Mouse (Mus musculus): ENCODE measurements around the gene Ccno. TPM values are rescaled to one million over a fixed set of nuclear protein-coding genes. Genes with fewer than 3 reads are reported as not detected.

Gene Ccno
- total RNA-seq, 1 experiment from 2014 or later, result not detected

DNA sequence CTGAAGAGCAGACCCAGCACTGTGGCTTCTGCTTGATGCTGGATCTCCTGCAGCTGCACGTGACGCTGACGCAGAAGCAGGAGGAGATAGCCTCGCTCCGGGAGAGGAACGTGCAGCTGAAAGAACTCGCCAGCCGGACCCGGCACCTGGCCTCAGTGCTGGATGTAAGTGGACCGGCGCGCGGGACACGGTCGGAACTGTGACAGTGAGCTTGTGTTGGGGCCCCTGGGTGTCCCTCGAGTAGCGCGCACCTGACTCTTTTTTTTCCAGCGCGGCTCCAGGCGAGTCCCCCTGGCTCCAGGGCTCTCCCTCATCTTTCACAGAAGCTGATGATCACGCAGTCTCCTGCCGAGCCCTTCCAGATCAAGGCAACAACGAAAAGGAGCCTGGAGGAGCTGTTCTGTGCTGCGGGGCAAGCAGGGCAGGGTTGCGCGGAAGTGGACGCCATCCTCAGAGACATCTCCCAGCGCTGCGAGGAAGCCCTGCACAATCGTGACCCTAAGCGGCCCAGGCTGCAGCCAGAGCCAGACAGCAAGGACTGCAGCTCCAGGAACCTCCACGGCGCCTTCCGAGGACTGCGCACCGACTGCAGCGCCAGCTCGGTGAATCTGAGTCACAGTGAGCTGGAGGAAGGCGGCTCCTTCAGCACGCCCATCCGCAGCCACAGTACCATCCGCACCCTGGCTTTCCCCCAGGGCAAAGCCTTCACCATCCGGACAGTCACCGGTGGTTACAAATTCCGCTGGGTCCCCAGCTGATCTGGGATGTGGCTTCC is 11.0 kb downstream of the Ccno start:
- peak; percentile 61 for ATAC-seq (replicated peaks; ENCODE audit: low read depth, poor library complexity, severe bottlenecking)

DNA sequence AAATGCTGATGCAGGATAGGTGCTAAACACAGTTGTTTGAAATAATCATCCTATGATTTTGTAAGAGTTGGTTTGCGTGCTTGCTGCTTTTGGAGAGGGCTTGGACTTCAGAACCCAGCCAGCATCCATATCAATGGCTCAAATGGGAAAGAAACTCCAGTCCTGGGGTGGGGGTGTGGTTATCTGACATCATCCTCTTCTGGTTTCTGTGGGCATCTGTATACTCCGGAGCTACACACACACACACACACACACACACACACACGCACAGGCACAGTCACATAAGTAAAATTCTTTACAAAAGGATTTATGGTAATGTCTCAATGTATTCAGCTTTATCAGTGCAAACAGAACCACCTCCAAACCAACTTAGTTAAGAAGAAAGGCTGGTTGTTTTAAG is 12.5 kb downstream of the Ccno start:
- no peak for ATAC-seq (replicated peaks; ENCODE audit: low read depth, poor library complexity, severe bottlenecking)

DNA sequence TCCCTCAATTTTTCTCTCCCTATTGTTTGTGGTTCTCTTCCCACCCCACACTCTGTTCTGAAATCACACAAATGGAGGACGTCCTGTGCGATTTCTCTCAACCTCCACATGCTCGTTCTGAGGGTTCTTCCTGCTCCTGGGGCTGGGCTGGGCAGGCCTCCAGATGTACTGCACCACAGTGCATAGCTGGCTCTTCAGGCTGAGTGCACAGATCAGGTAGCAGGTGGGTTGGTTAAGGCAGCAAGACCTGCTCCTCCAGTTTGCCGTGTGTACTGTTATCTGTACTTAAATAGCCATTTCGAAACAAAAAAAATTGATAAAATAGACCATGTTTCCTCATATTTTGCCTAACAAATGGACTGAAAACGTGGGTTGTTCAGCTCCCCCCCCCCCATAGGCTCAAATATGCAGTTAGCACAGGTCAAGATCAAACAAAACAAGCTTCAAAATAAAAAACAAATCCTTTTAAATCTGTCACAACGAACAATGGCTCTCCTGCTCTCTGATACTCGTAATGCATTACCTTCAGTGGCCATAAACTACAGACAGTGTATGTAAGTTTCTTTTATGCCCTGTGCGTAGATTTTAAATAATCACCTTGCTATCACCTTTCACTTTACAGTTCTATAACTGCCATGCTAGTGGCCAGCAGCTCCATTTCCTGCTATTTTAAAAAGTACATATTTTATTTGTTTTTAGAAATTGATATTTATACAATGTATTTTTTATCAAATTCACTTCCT is 13.1 kb downstream of the Ccno start:
- ATAC-seq (replicated peaks; ENCODE audit: low read depth, poor library complexity, severe bottlenecking), result no peak

DNA sequence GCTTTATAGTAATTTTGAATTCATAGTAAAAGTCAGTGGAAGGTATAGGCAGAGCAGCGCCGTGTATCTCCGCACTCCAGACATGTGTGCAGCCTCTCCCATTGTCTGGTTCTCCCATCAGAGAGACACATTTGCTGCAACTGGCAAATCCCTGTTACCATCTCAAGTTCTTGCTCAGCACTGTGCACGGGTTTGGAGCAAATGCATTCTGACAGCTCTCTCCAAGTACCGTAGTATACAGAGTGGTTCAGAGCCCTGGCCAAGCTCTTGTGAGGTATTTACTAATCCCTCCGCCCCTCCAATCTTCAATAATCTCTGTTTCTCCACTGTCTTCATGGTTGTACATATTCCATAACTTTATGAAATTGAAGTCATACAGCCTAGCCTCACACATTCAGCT is 25.1 kb downstream of the Ccno start:
- ATAC-seq (replicated peaks; ENCODE audit: low read depth, poor library complexity, severe bottlenecking), result no peak

DNA sequence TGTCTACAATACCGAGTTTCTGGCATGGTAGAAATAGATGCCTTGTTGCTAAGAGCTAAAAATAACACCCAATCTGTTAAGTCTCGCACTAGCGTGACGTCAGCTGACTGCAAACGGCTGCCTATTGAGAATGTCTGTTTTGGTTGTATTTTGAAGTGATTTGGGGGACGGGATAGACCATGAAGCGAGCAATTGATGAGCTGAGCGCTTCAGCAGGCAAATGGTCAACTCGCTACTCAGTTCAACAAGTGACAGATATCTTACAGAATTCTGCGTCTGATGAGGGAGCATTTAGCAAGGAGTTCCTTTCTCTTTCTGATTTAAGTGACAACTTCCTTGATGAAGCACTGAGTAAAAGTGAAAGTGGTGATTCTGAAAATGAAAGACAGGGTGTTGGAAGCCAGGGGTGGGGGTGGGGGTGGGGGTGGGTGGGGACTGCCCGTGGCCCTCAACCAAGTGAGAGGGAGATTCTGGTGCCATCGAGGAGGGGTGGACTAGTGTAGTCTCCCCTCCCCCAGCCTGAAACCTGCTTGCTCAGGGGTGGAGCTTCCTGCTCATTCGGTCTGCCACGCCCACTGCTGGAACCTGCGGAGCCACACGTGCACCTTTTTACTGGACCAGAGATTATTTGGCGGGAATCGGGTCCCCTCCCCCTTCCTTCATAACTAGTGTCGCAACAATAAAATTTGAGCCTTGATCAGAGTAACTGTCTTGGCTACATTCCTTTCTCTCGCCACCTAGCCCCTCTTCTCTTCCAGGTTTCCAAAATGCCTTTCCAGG is 25.8 kb downstream of the Ccno start:
- peak; percentile 80 for ATAC-seq (replicated peaks; ENCODE audit: low read depth, poor library complexity, severe bottlenecking)

DNA sequence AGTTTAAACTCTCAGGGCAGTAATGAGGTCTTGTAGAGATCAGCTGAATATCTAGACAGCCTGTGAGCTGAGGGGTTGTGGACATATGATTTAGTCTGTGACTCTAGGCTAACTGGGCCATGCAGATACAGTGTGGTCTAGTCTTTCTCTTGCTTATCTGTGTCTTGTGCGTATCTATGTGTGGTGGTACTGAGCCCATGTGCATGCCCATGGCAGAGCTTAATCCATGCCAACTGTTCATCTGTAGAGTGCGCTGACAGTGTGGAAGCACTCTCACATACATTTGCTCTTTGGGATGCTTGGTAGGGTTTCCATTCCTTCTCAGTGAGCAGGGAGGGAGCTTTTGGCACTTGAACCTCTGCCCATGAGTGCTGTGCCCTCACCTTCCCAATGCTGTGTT is 33.9 kb downstream of the Ccno start:
- ATAC-seq (replicated peaks; ENCODE audit: low read depth, poor library complexity, severe bottlenecking), result peak; percentile 68; the same call in 1 of the 2 replicates

DNA sequence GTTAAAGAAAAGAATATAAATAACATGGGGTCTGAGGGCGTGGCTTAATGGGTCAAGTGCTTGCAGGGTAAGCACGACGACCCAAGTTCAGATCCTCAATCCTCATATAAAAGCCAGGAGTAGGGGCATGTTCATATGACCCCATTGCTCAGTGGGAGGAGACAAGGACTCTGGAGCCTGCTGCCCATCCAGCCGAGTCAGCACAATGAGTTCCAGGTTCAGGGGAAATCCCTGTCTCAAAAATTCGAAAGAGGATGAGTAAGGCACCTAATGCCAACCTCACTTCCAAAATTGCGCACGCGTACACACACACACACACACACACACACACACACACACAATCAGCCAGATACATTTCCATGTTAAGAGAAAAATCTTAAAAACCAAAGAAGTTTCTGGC is 34.9 kb downstream of the Ccno start:
- no peak for ATAC-seq (replicated peaks; ENCODE audit: low read depth, poor library complexity, severe bottlenecking)

DNA sequence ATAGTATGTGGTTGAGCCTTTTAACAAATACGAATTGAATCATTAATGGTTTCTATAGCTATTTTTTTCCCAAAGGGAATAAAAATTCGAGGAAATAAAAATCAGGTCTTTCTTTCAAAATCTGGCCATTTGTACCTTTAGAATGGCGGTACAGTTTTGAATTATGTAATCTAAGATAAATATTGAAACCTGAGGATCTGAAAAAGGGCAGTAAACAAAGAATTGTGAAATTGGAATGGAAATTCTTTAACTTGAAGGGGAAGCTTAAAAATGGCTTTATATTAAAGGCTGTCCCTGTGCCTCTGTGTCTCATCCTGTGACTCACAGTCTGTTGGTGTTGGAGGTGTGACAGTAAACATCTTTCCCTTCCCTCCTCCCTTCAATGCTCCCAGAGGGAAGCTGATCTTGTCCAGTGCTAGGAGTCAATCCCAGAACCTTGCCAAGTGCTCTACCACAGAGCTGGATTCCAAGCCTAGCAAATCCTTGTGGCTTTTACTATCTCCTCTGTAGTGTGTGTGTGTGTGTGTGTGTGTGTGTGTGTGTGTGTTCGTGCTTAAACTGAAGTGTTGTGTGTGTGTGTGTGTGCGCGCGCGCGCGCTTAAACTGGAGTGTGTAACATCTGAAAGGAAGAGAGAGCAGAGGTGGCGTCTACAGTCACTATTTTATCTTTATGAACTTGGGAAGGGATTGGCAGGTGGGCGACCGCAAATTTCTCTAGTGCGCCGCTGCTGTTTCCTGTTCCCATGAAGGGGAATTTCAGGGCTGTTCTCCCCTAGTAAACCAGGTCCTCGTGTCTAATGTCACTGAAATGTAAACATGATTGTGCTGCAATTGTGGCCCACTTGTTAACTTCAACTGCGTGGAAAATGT is 35.9 kb downstream of the Ccno start:
- ATAC-seq (replicated peaks; ENCODE audit: low read depth, poor library complexity, severe bottlenecking), result peak; percentile 58

DNA sequence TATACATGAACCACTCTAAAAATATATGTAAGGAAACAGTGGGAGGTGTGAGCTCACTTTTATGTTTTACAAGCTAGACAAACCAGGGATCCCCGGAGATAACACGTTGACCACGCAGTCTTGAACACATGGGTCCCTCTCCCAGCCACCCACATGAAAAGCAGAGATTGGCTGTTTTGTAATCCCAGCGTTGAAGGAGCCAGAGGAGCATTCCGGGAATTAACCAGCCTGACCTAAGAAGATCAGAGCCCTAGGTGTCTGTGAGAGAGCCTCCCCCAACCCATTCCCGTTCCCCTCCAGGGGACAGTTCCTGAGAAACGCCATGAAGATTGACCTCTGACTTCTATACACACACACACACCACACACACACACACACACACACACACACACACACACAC is 43.7 kb downstream of the Ccno start:
- no peak for ATAC-seq (replicated peaks; ENCODE audit: low read depth, poor library complexity, severe bottlenecking)

DNA sequence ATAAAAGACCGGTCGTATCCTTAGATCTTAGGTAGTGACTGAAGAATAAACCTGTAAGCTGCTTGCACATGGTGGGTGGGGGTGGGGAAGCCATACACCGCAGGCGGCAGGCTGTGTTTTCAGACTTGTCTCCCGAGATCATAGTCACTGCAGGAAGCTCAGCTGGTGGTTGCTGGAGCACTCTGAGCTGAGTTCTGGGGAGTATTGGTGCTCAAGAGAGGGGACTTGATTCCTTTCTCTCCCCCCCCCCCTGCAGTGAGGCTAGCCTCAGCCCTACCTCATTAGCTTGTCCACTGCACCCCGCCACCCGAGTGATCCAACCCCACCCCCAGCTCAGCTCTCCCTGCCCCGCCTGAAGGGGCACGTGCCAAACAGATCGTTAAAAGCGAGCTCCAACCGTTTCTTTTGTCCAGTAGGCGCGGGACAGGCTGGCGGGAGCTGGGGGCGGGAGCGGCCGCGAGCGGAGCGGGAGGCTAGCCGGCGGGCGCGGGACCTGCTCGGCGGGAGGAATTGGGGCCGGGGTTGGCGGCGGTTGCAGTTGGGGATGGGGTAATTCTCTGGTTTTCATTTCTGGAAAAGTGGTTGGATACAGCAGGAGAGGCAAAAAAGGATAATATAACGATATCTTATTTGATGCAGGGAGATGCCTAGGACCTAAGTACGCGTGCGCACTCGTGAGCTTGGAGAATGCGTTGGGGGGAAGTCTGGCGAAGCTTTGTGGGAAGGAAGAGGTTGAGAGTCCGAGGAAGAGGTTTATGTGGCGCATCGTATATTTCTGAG is 44.4 kb downstream of the Ccno start:
- no peak for ATAC-seq (replicated peaks; ENCODE audit: low read depth, poor library complexity, severe bottlenecking)

DNA sequence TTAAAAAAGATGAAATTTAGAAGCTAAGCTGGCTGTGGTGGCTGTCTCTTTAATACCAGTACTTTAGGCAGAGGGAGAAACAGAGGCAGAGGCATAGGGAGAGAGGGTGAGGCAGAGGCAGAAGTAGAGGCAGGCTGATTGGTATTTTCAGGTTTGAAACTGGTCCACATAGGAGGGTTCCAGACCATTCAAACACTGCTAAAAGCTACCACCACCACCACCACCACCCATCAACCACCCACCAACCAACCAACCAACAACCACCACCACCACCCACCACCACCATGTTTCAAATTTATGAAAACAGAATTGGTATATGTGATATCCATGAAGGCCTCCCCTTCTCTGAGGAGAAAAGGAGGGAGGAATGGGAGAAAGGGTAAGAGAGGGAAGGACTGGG is 45.2 kb downstream of the Ccno start:
- no peak for ATAC-seq (replicated peaks; ENCODE audit: low read depth, poor library complexity, severe bottlenecking)

DNA sequence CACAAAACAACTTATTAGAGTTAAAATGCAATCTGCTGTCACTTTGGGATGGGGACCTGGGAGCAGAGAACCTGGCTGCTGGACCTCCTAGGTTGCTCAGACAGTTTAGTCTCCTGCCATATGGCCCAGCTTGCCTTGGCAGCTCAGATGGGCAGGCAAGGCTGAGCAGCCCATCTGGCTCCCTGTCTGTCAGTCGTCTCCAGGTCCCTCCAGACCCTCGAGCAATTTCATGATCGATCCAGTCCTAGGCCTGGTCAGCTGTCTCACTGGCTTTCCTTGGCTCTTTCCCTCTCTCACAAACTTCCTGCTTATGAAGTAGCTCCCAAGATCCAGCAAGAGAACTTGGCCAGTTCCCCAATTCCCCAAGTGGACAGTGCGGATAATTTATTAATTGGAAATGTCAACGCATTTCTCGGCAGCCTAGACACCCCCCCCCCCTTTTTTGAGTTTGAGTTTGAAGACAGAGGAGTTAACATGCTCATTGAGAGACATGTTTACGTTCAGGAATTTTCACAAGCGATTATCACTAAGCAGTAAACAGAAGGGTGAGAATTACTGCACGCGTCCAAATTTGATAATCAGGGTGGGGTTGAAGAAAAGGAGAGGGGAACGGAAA is 46.8 kb downstream of the Ccno start:
- ATAC-seq (replicated peaks; ENCODE audit: low read depth, poor library complexity, severe bottlenecking), result no peak

DNA sequence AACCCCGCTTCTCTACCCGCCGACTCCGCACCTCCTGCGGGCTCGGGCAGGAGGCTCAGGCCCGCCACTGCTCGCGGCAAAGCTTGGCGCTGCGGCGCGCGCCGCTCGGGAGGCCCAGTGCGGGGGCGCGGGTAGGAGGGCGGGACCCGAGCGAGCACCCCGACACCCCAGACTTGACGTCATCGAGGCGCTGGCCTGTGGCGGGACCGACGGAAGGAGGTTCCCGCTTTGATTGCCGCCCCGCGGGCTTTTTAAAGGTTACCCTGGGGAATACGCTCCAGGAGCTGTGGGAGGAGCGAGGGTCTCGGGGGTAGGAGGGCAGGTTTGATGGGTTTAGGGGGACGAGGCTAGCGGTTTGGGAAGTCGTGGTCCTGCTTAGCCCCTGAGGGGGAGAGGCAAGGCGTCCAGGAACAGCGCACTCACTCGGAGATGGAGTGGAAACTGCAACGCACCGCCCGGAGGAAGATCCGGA is 47.4 kb downstream of the Ccno start, which contains the start of gene Cdc20b:
TSS of gene Cdc20b (plus strand) at position 162 of the 472 bp plus-strand sequence.
- peak; percentile 46 for ATAC-seq (replicated peaks; ENCODE audit: low read depth, poor library complexity, severe bottlenecking)

DNA sequence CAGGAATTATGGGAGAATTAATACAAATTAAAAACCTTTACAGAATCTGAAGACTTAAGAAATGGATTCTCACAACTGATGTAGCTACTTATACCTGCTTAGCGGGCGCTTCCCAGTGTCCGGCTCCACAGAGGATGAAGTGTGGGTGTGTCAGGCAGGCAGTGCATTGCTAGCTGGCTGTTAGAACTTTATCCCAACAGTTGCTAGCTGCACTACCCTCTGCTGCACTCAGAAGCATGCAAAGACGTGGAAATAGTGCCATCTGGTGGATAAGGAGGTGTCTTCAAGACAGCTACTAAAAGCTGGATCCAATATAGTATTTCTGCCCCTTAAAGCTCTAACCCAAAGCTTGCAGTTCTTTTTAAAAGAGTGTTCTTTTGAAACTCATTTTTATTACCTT is 48.2 kb downstream of the Ccno start:
- ATAC-seq (replicated peaks; ENCODE audit: low read depth, poor library complexity, severe bottlenecking), result peak; percentile 75

Other genes starting within 250 kb of the Ccno start
- 0.82 and 3.6 TPM in 2 replicates for gene Plpp1, start 187.0 kb upstream of the Ccno start, total RNA-seq (2017)
- 83.1 and 101 TPM in 2 replicates for gene Mtrex, start 60.4 kb upstream of the Ccno start, total RNA-seq (2017)
- 24.6 and 29.3 TPM in 2 replicates for gene Dhx29, start 60.3 kb upstream of the Ccno start, total RNA-seq (2017)
- gene Mcidas, start 6.0 kb downstream of the Ccno start, total RNA-seq (2017), result not detected in 2 replicates
- not detected in 2 replicates for gene Cdc20b, start 47.3 kb downstream of the Ccno start, total RNA-seq (2017)
- 2.1 TPM in 1 of 2 replicates, not detected in the other for gene Gpx8, start 58.6 kb downstream of the Ccno start, total RNA-seq (2017)
- 0.29 and 1.4 TPM in 2 replicates for gene Gzma, start 113.2 kb downstream of the Ccno start, total RNA-seq (2017)
- 0.14 TPM in 1 of 2 replicates, not detected in the other for gene Esm1, start 221.9 kb downstream of the Ccno start, total RNA-seq (2017)
- not detected in 2 replicates for gene Gzmk, start 238.1 kb downstream of the Ccno start, total RNA-seq (2017)

Data from common myeloid progenitor, adult 5-6 weeks (primary cell).